Mouse (Mus musculus): ENCODE measurements around the gene Prkg1. TPM values are rescaled to one million over a fixed set of nuclear protein-coding genes. Genes with fewer than 3 reads are reported as not detected.

Prkg1 gene
- total and polyA plus RNA-seq, 3 experiments: not detected

DNA sequence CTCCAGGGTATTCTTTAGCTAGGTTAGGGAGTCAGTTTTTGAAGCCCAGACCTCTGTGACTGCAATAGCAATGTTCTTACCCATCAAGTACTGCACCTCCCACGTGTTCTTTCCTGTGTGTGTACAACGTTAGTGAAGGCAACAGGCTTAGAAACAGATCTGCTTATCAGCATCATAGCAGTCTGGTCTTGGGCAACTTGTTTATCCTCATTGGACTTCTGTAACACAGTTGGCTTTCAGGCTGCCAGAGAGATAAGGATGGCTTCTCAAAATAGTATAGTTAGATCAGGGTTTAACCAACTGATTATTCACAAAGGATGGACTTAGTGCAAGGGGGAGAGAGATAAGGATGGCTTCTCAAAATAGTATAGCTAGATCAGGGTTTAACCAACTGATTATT, 16.2 kb upstream of the Prkg1 start:
- Histone ChIP-seq H3K4me1 (ENCODE audit: control insufficient read depth in 1 of 2, insufficient read depth in 2 of 2, low read length in 2 of 2) (peaks cover 0 to 19% of the 10 kb centered on the region in 2 experiments), H3K9me3 (replicated peaks; ENCODE audit: insufficient read depth, low read length) (no peaks in the 10 kb centered on the region), H3K4me3 (ENCODE audit: control insufficient read depth in 1 of 2, insufficient read depth in 1 of 2, low read depth in 2 of 2, low read length in 2 of 2) (no peak overlapping the region), H3K27ac (ENCODE audit: control insufficient read depth, low read depth, low read length) (peak overlapping the region; percentile 83), H3K79me2 (ENCODE audit: control insufficient read depth, insufficient read depth, low read length, poor library complexity) (no peaks in the 10 kb centered on the region), H3K27me3 (ENCODE audit: control insufficient read depth in 1 of 2, insufficient read depth in 2 of 2, low read length in 2 of 2) (no peaks in the 10 kb centered on the region), H3K9ac (ENCODE audit: control insufficient read depth, low read depth, low read length, poor library complexity, severe bottlenecking) (no peak overlapping the region), H3K36me3 (ENCODE audit: control insufficient read depth in 1 of 2, insufficient read depth in 2 of 2, low read length in 2 of 2) (peaks cover 0 to 18% of the 10 kb centered on the region in 2 experiments; a peak in 2 of 4 replicates)
- peak; percentile 87 for DNase-seq (ENCODE audit: low read depth, low spot score)
- TF ChIP-seq MYB (IDR thresholded peaks at IDR 0.05; ENCODE audit: low read depth, low read length): peak; percentile 93
- TF ChIP-seq TCF12 (IDR thresholded peaks at IDR 0.05; ENCODE audit: low read depth, low read length): peak; percentile 95
- no peak for TF ChIP-seq POLR2AphosphoS2 (IDR thresholded peaks at IDR 0.05; ENCODE audit: low read length)
- peak; percentile 87 for TF ChIP-seq MYC (IDR thresholded peaks at IDR 0.05; ENCODE audit: low read depth, low read length)
- TF ChIP-seq ZNF384 (IDR thresholded peaks at IDR 0.05; ENCODE audit: low read depth, low read length): peak; percentile 26; the same call in 1 of the 2 replicates
- TF ChIP-seq KAT2A (conservative IDR thresholded peaks at IDR 0.05; ENCODE audit: low read depth, low read length): 0 out of 2 replicates have a peak, but pooled peaks have one; percentile 25
- TF ChIP-seq CTCF (IDR thresholded peaks at IDR 0.05 in 2 of 3, conservative IDR thresholded peaks at IDR 0.05 in 1 of 3; ENCODE audit: control insufficient read depth in 1 of 3, insufficient read depth in 1 of 3, low read depth in 2 of 3, low read length in 3 of 3, poor library complexity in 1 of 3, severe bottlenecking in 1 of 3): no peak
- TF ChIP-seq USF1 (IDR thresholded peaks at IDR 0.05; ENCODE audit: low read depth, low read length): peak; percentile 75
- TF ChIP-seq UBTF (IDR thresholded peaks at IDR 0.05; ENCODE audit: borderline replicate concordance, insufficient read depth, low read depth, low read length): no peak
- TF ChIP-seq ETS1 (IDR thresholded peaks at IDR 0.05; ENCODE audit: low read depth, low read length): peak; percentile 97
- TF ChIP-seq MXI1 (IDR thresholded peaks at IDR 0.05; ENCODE audit: low read depth, low read length): peak; percentile 92
- TF ChIP-seq GATA1 (IDR thresholded peaks at IDR 0.05; ENCODE audit: low read depth, low read length): peak; percentile 98
- TF ChIP-seq ELF1 (IDR thresholded peaks at IDR 0.05; ENCODE audit: low read depth, low read length): peak; percentile 33; the same call in 1 of the 2 replicates
- no peak for TF ChIP-seq CHD2 (IDR thresholded peaks at IDR 0.05; ENCODE audit: low read length)
- peak; percentile 85 for TF ChIP-seq SIN3A (IDR thresholded peaks at IDR 0.05; ENCODE audit: low read length)
- TF ChIP-seq JUND (IDR thresholded peaks at IDR 0.05; ENCODE audit: low read depth, low read length): 0 out of 2 replicates have a peak, but pooled peaks have one; percentile 64
- TF ChIP-seq GABPA (IDR thresholded peaks at IDR 0.05; ENCODE audit: low read depth, low read length): no peak
- peak; percentile 98 for TF ChIP-seq MEF2A (IDR thresholded peaks at IDR 0.05; ENCODE audit: extremely low read depth, insufficient replicate concordance, low read depth, low read length, poor library complexity, severe bottlenecking)
- TF ChIP-seq USF2 (IDR thresholded peaks at IDR 0.05; ENCODE audit: borderline replicate concordance in 1 of 2, insufficient read depth in 1 of 2, low read depth in 1 of 2, low read length in 2 of 2): no peak
- TF ChIP-seq HCFC1 (IDR thresholded peaks at IDR 0.05; ENCODE audit: low read depth, low read length): peak; percentile 59; the same call in 1 of the 2 replicates
- no peak for TF ChIP-seq POLR2A (IDR thresholded peaks at IDR 0.05; ENCODE audit: control insufficient read depth in 1 of 2, insufficient read depth in 1 of 2, low read depth in 1 of 2, low read length in 2 of 2, poor library complexity in 1 of 2)
- peak; percentile 88 for TF ChIP-seq RCOR1 (IDR thresholded peaks at IDR 0.05; ENCODE audit: low read depth, low read length)
- TF ChIP-seq MAZ (IDR thresholded peaks at IDR 0.05; ENCODE audit: low read depth, low read length): peak; percentile 56; the same call in 1 of the 2 replicates
- TF ChIP-seq TAL1 (IDR thresholded peaks at IDR 0.05; ENCODE audit: low read length): peak; percentile 86
- TF ChIP-seq MAFK (IDR thresholded peaks at IDR 0.05; ENCODE audit: borderline replicate concordance, low read depth, low read length): peak; percentile 77
- peak; percentile 53; the same call in 1 of the 2 replicates for TF ChIP-seq ZMIZ1 (IDR thresholded peaks at IDR 0.05; ENCODE audit: low read depth, low read length)
- TF ChIP-seq ZC3H11A (IDR thresholded peaks at IDR 0.05; ENCODE audit: low read depth, low read length): peak; percentile 14; the same call in 1 of the 2 replicates
- TF ChIP-seq CHD1 (IDR thresholded peaks at IDR 0.05; ENCODE audit: low read depth, low read length): no peak
- peak; percentile 75 for TF ChIP-seq BHLHE40 (IDR thresholded peaks at IDR 0.05; ENCODE audit: borderline replicate concordance, low read depth, low read length)
- no peak for TF ChIP-seq NELFE (IDR thresholded peaks at IDR 0.05; ENCODE audit: low read depth, low read length)
- TF ChIP-seq MAX (IDR thresholded peaks at IDR 0.05; ENCODE audit: low read length): peak; percentile 93
- peak; percentile 95 to 97 for TF ChIP-seq EP300 (IDR thresholded peaks at IDR 0.05; ENCODE audit: low read depth in 1 of 2, low read length in 2 of 2)

Data from MEL (cell line).